Mouse (Mus musculus) embryonic facial prominence, embryonic 11.5 days (tissue): ENCODE data around the gene Npas3. TPM values are rescaled to one million over a fixed set of nuclear protein-coding genes. Genes with fewer than 3 reads are reported as not detected.

Source experiments
- ATAC-seq: fragments of 200-750 bp; cut with Nextera tagmentation; replicated peaks from 2 replicates; pipeline ENCODE4 v1.8.0; 2017; ENCODE audit warnings: low read depth; ENCODE audit not compliant: insufficient number of reproducible peaks, low FRiP score, low TSS enrichment
- DNase-seq: peaks from one replicate; pipeline ENCODE4 v3.0.0-alpha.2; 2015; ENCODE audit warnings: low spot score
- H3K27ac ChIP-seq: fragments of 300-500 bp; sonication (generic); replicated peaks from 2 replicates; pipeline ENCODE4 v1.5.1; 2014; ENCODE audit warnings: mild to moderate bottlenecking, low read depth, low read length, control low read depth
- H3K27me3 ChIP-seq: fragments of 300-500 bp; sonication (generic); 2 replicates; pipeline ENCODE4 v1.6.1; 2014; ENCODE audit warnings: mild to moderate bottlenecking, low read length, moderate library complexity, mixed read lengths; ENCODE audit not compliant: control insufficient read depth, insufficient read depth
- H3K36me3 ChIP-seq: fragments of 300-500 bp; sonication (generic); replicated peaks from 2 replicates; pipeline ENCODE4 v1.6.1; 2014; ENCODE audit warnings: low read depth, mild to moderate bottlenecking, low read length, moderate library complexity, mixed read lengths; ENCODE audit not compliant: control insufficient read depth, insufficient read depth
- H3K4me1 ChIP-seq: fragments of 300-500 bp; sonication (generic); 2 replicates; pipeline ENCODE4 v1.6.1; 2014; ENCODE audit warnings: low read length, mixed read lengths; ENCODE audit not compliant: control insufficient read depth, insufficient read depth
- H3K4me2 ChIP-seq: fragments of 300-500 bp; sonication (generic); 2 replicates; pipeline ENCODE4 v1.6.1; 2014; ENCODE audit warnings: low read depth, mild to moderate bottlenecking, control low read depth, low read length, moderate library complexity
- H3K4me3 ChIP-seq: fragments of 300-500 bp; sonication (generic); 2 replicates; pipeline ENCODE4 v1.5.1; 2014; ENCODE audit warnings: low read depth, low read length, control low read depth
- H3K9ac ChIP-seq: fragments of 300-500 bp; sonication (generic); replicated peaks from 2 replicates; pipeline ENCODE4 v1.6.1; 2014; ENCODE audit warnings: mild to moderate bottlenecking, control low read depth, low read length
- H3K9me3 ChIP-seq: fragments of 300-500 bp; sonication (generic); replicated peaks from 2 replicates; pipeline ENCODE4 v1.6.1; 2016; ENCODE audit warnings: mild to moderate bottlenecking, low read length, inconsistent platforms, mixed read lengths; ENCODE audit not compliant: control insufficient read depth
- WGBS: fragments of 180-500 bp; shearing (Covaris S2); extraction: QIAGEN DNeasy Blood & Tissue Kit; methylation state at CpG from one replicate; pipeline ENCODE4 v1.1.7; 2014; 5-methylcytosine and 5-hydroxymethylcytosine counted together
- polyA plus RNA-seq: library from polyadenylated mRNA; unstranded; fragments of >200 nt; fragmentation: Nextera tagmentation; extraction: Ambion mirVana; gene quantifications from 2 replicates; pipeline ENCODE4 v1.2.1, GENCODE M21; 2014

Gene Npas3
- polyA plus RNA-seq, 1 experiment from 2014 or later = 5.0 TPM

DNA sequence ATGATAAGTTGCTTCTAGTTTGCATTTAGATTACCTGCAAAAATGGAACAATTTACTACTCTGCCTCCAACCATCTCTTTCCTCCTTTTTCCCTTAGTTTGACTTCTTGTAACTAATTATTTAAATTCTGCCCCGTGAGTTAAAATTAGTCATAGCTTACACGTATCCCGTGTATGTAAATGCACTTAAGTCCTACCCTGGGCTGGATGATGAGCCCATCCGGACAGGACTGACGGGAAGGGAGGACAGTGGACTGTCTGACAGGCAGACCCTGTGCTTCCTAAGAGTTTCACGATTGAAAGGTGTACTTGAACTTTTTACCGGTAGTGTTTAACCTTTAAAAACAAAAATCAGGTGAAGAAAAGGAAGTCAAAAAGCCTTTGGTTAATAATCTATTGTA, 103.4 kb downstream of the Npas3 start:
- Histone ChIP-seq H3K4me2 (no peak overlapping the region), H3K4me1 (no peaks in the 10 kb centered on the region), H3K9me3 (no peaks in the 10 kb centered on the region), H3K36me3 (no peaks in the 10 kb centered on the region), H3K4me3 (no peak overlapping the region), H3K27me3 (no peaks in the 10 kb centered on the region), H3K27ac (no peak overlapping the region), H3K9ac (no peak overlapping the region)
- ATAC-seq (no peak), DNase-seq (no peak)
- WGBS = 85% methylated on average over 7 of the region's 7 CpGs

DNA sequence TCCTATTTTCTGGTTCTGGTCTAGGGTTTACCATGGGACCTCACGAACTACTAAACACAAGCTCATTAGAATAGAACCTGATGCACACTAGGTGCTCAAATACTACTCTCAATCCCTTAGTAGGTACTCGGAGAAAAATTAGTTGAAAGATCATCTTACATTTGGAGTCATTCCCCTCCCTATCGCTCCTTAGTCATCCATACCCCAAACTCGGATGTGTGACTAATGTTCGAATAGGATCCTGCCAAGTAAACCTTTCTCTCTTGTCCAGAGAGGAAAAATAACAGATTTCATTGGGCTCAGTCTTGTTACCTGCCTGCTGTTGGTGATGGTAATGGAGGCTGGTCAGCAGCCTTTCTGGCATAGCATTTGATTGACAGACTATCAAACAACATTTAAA, 117.3 kb downstream of the Npas3 start:
- no peak overlapping the region for H3K27ac ChIP-seq
- H3K27me3 ChIP-seq = no peaks in the 10 kb centered on the region
- WGBS = 85% methylated on average over 5 of the region's 5 CpGs
- no peak overlapping the region for H3K4me3 ChIP-seq
- no peaks in the 10 kb centered on the region for H3K36me3 ChIP-seq
- H3K9me3 ChIP-seq = no peaks in the 10 kb centered on the region
- H3K9ac ChIP-seq = no peak overlapping the region
- no peak overlapping the region for H3K4me2 ChIP-seq
- no peaks in the 10 kb centered on the region for H3K4me1 ChIP-seq
- DNase-seq (no peak), ATAC-seq (no peak)

- no peak overlapping the region for H3K4me3 ChIP-seq
- WGBS = 77% methylated on average over 8 of the region's 8 CpGs
- ATAC-seq (no peak), DNase-seq (no peak)
- no peaks in the 10 kb centered on the region for H3K36me3 ChIP-seq
- H3K4me2 ChIP-seq = no peak overlapping the region
- H3K9ac ChIP-seq = no peak overlapping the region
- H3K27ac ChIP-seq = no peak overlapping the region
- H3K9me3 ChIP-seq = no peaks in the 10 kb centered on the region
- no peaks in the 10 kb centered on the region for H3K27me3 ChIP-seq
- no peaks in the 10 kb centered on the region for H3K4me1 ChIP-seq
Measured at GRCm38 (mm10) chr12:53384851-53385250, 136.4 kb downstream of the Npas3 start.

DNA sequence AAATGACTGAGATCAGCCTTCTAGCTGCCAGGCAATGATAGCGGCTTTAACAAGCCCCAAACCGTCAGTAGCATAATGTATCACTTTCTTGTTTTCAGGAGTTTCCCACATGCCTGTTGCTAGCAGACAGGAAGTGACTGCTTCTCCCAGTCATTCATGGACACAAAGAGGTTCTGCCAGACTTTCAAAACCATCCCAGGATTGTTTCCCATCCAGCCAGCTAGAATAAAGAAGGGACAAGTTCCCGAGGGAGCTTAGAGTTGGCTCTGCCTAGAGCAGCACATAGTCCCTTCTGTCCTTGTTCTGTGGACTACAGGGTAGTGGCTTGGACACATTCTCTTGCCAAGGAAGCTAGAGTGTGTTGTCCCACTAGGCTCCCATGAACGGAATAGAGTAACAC, 157.4 kb downstream of the Npas3 start:
- DNase-seq (no peak), ATAC-seq (no peak)
- Histone ChIP-seq H3K4me1 (no peaks in the 10 kb centered on the region), H3K4me2 (no peak overlapping the region), H3K4me3 (no peak overlapping the region), H3K27me3 (no peaks in the 10 kb centered on the region), H3K36me3 (no peaks in the 10 kb centered on the region), H3K27ac (no peak overlapping the region), H3K9ac (no peak overlapping the region), H3K9me3 (no peaks in the 10 kb centered on the region)
- WGBS = 51% methylated on average over 4 of the region's 4 CpGs

- WGBS = 70% methylated on average over 3 of the region's 3 CpGs
- H3K4me2 ChIP-seq = no peak overlapping the region
- no peaks in the 10 kb centered on the region for H3K4me1 ChIP-seq
- H3K9ac ChIP-seq = no peak overlapping the region
- DNase-seq = peak; percentile 7
- no peak overlapping the region for H3K27ac ChIP-seq
- H3K9me3 ChIP-seq = no peaks in the 10 kb centered on the region
- no peaks in the 10 kb centered on the region for H3K27me3 ChIP-seq
- no peak for ATAC-seq
- no peaks in the 10 kb centered on the region for H3K36me3 ChIP-seq
- H3K4me3 ChIP-seq = no peak overlapping the region
Measured at GRCm38 (mm10) chr12:53407776-53408175, 159.3 kb downstream of the Npas3 start.

DNA sequence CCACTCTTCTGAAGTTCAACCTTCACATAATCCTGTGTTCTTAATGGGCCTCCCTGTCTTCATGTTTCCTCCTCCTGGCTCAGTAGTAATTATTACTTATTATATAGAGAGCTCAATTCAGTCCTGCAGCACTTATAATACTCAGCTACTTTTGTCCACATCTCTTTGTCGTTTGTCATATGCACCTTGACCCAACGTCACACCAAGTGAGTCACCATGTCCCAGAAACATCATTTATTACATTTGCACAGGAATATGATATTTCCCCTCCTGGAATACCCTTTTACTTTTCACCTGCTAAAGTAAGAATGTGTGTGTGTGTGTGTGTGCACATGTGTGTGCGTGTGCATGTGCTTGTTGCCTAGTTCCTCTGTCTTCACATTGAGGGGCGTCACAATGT, 161.2 kb downstream of the Npas3 start:
- H3K9ac ChIP-seq = no peak overlapping the region
- DNase-seq = no peak
- no peak for ATAC-seq
- no peak overlapping the region for H3K4me2 ChIP-seq
- H3K27me3 ChIP-seq = no peaks in the 10 kb centered on the region
- H3K36me3 ChIP-seq = no peaks in the 10 kb centered on the region
- H3K27ac ChIP-seq = no peak overlapping the region
- H3K4me3 ChIP-seq = no peak overlapping the region
- WGBS = 84% methylated on average over 4 of the region's 4 CpGs
- no peaks in the 10 kb centered on the region for H3K9me3 ChIP-seq
- H3K4me1 ChIP-seq = no peaks in the 10 kb centered on the region

DNA sequence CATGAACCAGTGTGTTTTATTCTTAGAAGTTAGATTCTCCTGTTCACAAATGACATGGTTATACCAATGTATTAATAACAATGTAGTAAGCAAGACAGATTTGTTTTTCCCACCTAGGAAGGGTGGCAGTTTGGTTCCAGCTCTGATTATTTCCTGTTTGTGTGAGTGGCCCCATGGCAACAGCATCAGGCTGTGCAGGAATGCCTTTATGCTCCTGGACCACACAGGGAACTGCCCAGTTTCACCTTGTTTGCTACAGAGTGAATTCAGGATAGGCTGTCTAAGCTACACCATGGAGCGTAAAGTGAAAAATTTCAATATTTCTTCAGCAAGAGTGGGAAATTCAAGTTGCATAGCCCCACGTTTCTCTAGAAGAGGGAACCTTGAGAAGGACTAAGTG, 162.2 kb downstream of the Npas3 start:
- no peaks in the 10 kb centered on the region for H3K36me3 ChIP-seq
- ATAC-seq (no peak), DNase-seq (no peak)
- H3K4me3 ChIP-seq = no peak overlapping the region
- WGBS = 88% methylated on average over 2 of the region's 2 CpGs
- no peak overlapping the region for H3K9ac ChIP-seq
- no peak overlapping the region for H3K4me2 ChIP-seq
- no peaks in the 10 kb centered on the region for H3K4me1 ChIP-seq
- H3K9me3 ChIP-seq = no peaks in the 10 kb centered on the region
- H3K27ac ChIP-seq = no peak overlapping the region
- H3K27me3 ChIP-seq = no peaks in the 10 kb centered on the region

DNA sequence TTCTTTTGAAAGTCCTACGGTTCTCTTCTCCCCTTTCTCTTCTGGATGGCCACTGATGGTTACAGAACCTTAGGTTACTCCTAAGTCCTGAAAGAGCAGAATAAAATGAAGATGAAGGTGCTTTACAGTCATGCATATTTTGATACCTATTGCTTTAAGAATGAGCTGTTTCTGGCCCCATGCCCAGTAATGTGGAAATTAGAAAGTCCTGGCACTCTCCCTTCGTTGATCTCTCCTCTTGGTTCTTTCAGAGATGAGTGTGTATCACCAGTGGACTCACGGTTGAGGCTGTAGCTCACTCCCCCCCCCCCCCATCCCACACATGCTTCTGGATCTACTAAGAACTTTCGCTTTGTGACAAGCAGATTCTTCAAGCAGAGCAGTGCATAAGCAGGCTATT, 167.6 kb downstream of the Npas3 start:
- no peaks in the 10 kb centered on the region for H3K9me3 ChIP-seq
- H3K36me3 ChIP-seq = no peaks in the 10 kb centered on the region
- H3K27ac ChIP-seq = no peak overlapping the region
- H3K9ac ChIP-seq = no peak overlapping the region
- no peak overlapping the region for H3K4me2 ChIP-seq
- DNase-seq (no peak), ATAC-seq (no peak)
- WGBS = 85% methylated on average over 4 of the region's 4 CpGs
- no peak overlapping the region for H3K4me3 ChIP-seq
- H3K4me1 ChIP-seq = no peaks in the 10 kb centered on the region
- H3K27me3 ChIP-seq = no peaks in the 10 kb centered on the region

- H3K4me3 ChIP-seq = no peak overlapping the region
- no peak overlapping the region for H3K27ac ChIP-seq
- H3K9me3 ChIP-seq = no peaks in the 10 kb centered on the region
- ATAC-seq (no peak), DNase-seq (no peak)
- no peaks in the 10 kb centered on the region for H3K4me1 ChIP-seq
- WGBS = 86% methylated on average over 4 of the region's 4 CpGs
- H3K36me3 ChIP-seq = no peaks in the 10 kb centered on the region
- no peak overlapping the region for H3K4me2 ChIP-seq
- H3K9ac ChIP-seq = no peak overlapping the region
- no peaks in the 10 kb centered on the region for H3K27me3 ChIP-seq
Measured at GRCm38 (mm10) chr12:53421701-53422100, 173.2 kb downstream of the Npas3 start.
